Mouse (Mus musculus) lung, postnatal 25 days (tissue): ENCODE results near the gene Ptk7.

ENCODE experiments used
- DNase-seq: peaks from one replicate; pipeline ENCODE4 v3.0.0; 2022; ENCODE audit warnings: low spot score

Gene Ptk7

DNA sequence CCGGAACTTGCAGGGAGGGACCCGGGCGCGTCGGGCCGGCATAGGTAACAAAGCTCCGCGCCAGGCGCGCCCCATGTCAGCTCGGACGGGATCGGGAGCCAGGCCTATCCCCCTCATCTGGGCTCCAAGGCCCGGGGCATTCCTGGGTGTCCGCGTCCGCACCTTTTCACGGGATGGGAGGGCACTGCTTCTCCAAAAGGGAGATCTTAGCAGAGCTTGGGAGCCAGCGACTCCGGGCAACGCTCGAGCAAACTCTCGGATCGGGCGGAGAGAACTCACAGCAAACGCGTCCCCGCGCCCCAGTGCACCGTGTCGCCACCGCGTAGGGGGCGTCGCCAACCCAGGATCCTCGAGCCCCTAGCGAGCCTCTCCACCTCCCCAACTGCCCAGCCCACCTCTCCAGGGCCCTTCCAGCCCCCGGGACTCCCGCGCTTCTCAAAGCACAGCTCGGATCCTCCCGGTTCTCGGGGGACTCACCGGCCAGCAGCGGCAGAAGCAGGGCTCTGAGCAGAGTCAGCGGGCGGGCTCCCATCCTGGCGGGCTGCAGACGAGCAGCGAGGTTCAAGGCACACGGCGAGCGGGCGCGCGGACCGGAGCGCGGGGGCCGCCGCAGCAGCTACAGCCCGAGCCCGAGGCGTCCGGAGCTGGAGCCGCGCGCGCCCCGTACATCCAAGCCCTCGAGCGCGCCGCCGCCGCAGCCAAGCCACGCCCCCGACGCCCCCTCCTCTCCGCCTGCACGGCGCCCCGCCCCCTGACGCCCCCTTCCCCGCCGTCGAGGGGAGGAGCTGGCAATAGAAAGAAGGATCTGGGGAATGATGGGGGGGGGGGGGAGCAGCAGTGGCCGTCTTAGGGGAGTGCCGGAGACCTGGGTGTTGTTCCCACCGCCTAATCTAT, at the start of gene Ptk7:
Gene Ptk7, minus strand, starts transcription at position 714 of the 894 bp plus-strand sequence.
- DNase-seq, result peak; percentile 62

DNA sequence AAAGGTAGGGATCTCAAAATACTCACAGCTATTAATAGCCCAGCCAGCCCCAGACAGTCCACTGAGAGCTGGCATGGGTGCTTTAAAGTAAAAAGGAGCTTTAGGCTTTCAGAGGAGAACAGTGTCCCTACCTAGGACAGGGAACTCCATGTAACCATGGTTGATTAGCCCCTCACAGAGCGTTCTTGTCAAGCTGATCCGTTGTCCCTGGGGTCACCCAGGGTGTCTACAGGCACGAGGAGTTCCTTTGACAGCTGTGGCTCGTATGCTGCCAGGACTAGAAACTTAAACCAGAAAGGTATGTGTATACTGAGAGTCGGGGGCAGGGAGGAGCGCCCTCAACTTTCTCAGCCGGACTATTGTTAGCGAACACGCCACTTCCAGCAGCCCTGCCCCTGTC, 49.6 kb upstream of the Ptk7 start:
- DNase-seq, result no peak

DNA sequence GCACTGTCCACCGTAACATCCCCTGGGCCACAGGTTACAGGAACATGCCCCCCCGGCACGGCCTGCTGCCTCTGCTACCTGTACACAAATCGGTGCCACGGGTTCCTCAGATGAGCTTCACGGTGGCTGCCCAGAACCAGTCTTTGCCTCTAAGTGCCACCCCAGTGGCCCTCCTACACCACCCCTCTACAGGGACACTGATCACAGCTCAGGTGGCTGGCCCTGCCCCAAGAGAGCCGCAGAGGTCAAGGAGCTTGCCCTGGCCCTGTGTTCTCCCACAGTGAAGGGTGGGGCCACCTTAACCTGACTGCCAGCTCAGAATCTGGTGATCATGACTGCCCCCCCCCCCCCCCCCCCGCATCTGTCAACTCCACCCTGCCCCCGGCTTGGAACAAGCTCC, 49.1 kb upstream of the Ptk7 start, which contains the start of gene Mea1:
Gene Mea1, plus strand, starts transcription at position 378 of the 400 bp plus-strand sequence.
- peak; percentile 66 for DNase-seq

DNA sequence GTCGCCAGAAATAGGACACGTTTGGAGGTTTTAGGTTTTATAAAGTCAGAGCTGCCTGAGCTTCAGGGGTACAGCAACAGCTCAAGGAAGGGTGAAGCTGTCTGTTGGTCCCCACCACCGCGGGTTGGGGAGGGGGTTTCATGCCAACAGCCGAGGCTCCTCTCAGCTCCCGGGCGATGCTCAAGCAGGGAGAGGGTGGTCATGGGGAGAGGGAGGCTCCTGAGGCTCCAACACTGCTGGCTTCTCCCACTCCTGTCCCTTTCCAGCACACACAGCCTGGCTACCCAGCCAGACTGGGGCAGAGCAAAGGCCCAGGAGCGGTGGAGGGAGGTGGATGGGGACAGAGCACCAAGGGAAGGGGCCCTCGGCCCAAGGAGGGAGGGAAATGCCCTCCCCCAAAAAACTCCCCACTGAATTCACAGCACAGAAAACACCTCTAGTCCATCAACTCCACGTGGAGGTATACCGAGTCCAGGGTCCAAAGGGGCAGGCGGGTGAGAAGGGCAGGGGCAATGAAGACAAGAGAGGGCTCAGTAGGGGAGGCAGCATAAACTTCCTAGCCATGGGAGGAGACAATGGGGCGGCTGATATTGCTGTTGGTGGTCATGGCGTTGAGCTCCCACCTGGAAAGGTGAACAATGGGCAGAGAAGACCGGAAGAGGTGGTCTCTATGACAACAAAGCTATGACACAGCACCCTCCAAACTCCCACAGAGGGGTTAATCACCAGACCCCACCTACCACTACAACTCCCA, 45.4 kb upstream of the Ptk7 start:
- no peak for DNase-seq

DNA sequence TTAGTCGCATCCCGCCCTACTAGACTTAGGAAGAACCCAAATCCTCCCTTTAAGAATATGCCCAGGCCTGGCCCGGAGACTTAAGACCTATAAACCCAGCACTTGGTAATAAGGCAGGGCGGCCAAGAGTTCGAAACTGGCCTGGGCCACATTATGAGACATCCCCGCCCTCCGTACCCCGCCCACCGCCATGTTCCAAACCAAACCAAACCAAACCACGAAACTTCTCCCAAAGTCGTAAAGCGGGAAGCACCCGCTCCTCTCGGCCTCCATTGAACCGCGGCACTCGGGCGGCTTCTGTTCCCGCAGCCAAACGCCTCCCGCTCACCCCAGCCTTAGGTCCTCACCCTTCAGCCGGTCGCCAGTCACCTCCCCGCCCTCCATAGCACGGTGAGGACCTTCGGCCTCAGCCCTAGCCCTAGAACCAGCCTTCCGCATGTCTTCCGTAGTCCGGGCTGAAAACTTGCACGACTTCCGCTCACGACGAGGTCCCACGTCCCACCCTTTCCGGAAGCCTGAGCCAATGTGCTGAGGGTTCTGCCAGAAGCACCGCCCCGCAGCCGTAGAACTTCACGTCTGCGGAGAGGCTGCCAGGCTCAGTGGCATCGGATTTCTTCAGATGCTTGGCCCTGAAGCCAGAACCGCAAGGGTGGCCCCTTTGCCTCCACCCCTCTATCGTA, 44.7 kb upstream of the Ptk7 start, which contains the start of gene Rrp36:
Gene Rrp36, minus strand, starts transcription at position 503 of the 680 bp plus-strand sequence.
- peak; percentile 95 for DNase-seq

DNA sequence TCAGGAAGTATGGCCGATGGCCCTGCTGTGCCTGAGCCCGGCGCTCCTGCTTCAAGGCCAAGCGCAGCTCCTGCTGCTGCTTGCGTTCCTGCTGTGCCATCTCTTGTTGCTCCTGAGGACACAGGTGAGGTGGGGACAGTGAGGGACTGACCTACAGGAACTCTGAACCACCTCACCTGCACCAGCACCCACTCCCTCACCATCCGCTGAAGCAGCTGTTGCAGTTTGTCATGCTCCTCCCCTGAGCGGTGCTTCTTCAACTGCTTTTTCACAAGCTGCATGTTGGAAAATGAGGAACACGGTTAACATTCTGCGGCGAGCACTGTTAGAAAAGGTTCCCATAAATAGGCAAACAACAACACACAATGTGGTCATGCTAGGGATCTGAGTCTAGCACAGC, 40.6 kb upstream of the Ptk7 start:
- no peak for DNase-seq

DNA sequence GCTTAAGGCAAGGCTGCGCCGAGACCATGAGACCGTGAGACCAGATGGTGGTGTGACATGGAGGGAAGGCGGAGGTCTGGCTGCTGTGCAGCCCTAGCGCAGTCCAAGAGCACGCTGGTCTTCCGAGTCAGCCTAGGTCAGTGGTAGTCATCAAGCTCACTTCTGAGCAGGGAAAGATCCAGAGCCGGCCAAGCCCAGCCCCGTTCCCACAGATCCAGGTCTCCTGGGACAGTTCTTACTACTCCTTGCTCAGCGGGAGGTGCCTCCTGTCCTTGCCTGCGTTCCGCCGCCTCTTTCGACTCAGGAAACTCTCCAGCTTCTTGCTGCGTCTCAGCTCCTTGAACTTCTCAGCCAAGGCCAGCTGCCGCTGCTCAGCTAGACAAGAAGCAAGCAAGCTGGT, 38.4 kb upstream of the Ptk7 start:
- no peak for DNase-seq

DNA sequence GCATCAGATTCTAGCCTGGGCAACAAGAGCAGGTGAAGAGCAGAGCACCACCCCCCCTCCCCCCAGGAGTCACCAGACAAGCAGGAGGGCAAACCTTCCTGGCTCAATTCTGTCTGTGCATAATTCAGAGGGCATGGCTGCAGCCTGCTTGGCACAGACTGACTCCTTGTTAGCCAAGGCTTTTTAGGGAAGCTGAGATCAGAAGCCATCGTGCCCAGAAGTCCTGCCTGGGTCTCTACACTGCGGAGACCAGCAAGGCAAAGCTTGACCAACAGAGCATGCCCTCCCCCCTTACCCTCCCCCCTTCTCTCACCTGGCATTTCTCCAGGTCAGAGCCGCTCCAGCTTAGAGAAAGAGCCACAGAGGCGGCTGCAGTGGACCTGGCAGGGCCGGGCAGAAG, 33.4 kb upstream of the Ptk7 start:
- DNase-seq, result no peak

DNA sequence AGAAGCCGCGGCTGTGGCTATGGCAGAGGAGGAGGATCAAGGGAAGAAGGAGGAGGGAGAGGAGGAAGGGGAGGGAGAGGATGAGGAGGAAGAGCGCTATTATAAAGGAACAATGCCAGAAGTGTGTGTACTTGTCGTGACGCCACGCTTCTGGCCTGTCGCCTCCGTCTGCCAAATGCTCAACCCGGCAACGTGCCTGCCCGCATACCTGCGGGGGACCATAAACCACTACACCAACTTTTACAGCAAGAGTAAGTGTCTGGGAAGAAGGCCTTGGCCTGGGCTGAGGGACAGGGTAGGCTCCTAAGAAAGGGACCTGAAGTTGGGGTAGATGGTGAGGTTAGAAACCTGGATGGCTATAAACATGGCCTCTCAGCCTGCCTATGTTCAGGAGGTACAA, 32.7 kb upstream of the Ptk7 start:
- DNase-seq, result no peak

DNA sequence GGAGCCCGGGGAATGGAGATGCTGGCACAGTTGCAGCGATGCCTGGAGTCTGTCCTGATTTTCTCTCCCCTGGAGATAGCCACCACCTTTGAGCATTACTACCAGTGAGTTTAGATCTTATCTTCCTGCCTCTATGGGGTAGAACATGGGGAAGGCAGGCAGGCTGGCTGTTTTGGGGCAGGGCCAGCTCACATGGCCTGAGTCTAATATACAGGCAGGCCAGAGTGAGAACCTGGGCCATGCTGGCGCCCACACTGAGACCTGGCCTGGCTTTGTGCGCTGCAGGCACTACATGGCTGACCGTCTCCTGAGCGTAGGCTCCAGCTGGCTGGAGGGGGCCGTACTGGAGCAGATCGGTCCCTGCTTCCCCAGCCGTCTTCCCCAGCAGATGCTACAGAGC, 32.0 kb upstream of the Ptk7 start:
- DNase-seq, result no peak

DNA sequence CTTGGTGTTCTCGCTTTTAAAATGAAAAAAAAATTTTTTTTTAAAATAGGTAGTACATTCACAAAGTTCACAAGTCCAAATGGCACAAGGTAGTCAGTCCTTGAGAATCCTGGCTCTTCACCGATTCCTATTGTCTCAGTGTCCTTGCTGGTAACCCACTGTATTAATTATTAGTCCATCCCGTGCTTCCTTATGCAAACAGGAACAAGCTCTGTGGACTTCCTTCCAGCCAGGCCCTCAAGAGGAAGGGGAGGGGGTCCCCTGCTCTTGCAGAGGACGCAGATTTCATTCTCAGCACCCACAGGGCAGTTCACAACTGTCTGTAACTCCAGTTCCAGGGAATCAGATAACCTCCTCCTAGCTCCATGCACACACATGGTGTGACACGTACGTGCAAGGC, 26.8 kb upstream of the Ptk7 start:
- DNase-seq, result no peak

DNA sequence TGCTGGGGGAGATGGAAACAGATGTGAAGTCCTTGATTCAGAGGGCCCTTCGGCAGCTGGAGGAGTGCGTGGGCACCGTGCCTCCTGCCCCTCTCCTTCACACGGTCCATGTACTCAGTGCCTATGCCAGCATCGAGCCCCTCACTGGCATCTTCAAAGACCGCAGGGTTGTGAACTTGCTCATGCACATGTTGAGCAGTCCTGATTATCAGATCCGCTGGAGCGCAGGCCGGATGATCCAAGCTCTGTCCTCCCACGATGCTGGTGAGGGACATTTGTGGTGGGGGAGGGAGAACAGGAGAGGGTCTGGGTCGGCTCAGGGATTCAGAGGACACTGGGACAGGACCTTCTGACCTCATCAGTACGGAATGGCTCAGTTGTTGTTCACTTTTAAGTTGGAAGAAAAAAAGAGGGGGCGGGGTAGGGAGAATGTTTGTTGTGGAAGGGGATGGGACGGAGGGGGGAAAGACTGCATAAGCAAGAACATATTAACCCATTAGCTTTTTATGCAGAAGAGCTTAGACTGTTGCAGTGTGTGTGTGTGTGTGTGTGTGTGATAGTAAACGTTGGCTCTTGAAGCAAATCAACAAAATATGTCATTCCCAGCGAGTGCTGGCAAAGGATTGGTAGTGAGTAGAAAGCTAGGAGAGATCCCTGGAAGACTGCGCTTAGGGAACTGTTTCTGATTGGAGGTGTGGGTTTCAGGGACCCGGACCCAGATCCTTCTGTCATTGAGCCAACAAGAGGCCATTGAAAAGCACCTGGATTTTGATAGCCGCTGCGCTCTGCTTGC, 22.6 kb upstream of the Ptk7 start:
- no peak for DNase-seq

DNA sequence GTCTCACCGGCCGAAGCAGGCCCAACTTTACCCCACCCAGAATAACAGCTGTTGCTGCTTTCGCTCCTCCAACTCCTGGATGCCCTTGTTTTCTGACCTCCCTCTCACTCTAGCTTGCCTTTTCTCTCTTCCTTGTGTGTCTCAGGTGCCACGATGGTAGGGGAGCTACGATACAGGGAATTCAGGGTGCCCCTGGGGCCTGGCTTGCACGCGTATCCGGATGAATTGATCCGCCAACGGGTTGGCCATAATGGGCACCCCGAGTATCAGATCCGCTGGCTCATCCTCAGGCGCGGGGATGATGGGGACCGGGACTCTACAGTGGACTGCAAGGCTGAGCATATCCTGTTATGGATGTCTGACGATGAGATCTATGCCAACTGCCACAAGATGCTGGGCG, 22.0 kb upstream of the Ptk7 start:
- no peak for DNase-seq

DNA sequence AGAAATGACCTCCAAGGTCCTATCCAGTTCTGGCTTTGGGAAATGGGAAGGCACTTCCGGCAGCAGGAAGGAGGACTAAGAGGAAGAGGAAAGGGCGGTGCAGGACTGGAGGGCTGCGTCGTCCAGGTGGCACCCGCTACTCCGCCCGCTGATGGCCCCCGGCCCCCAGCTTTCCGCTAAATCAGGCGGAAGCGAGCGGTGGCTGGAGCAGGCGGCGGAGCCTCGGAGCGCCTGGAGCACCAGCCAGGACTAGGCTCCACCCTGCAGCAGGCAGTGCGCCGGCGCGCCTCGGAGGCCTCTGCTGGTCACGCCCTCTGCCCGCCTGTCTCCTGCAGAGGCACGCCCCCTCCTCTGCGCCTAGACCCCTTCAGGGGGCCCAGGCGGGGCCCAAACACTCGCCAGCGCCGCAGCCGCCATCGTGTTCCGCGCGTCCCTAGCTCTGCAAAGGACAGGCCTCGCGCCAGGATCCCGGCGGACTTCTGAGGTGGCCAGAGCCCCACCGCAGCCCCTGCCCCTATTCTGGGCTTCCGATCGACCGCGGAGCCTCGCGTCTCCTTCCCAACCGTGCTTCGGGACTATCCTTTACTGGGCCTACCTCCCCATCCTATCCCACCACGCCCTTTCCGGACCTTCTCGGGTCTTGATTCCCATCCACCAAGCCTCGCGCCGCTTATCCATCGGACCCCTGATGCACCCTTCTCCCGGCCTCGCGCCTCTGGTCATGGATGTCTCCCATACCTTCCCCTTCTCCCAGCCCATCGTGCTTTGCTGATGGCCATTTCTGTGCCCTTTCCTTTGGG, 21.1 kb upstream of the Ptk7 start, which contains the start of gene Cul7:
Gene Cul7, plus strand, starts transcription at position 106 of the 800 bp plus-strand sequence.
- DNase-seq, result peak; percentile 93

DNA sequence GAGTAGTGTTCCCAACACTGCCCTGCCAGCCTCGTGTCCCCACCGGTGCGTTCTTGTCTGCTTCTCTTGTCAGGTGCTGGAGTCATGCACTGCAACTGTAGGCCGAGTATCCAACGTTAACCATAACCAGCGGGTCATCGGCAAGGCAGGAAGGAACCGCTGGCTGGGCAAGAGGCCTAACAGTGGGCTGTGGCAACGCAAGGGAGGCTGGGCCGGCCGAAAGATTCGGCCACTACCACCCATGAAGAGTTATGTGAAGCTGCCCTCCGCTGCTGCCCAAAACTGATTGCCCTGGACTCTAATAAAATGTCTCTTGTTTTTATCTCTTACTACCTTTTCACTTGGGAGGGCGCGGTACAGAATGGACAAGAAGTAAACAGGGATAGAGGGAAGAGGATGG, 20.5 kb upstream of the Ptk7 start:
- DNase-seq, result no peak

DNA sequence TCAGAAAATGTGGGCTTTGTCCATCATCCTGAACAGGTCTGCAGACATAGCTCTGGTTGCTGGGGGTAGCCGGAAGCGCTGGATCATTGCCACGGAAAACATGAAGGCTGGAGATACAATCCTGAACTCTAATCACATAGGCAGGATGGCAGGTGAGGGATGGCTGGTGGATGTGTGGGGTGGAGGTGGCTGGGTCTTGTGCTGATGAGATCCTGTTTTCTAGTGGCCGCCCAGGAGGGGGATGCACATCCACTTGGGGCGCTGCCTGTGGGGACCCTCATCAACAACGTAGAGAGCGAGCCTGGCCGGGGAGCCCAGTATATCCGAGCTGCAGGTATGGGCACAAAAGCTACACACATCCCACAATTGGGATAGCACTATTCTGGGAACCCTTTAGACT, 19.1 kb upstream of the Ptk7 start:
- DNase-seq, result no peak

DNA sequence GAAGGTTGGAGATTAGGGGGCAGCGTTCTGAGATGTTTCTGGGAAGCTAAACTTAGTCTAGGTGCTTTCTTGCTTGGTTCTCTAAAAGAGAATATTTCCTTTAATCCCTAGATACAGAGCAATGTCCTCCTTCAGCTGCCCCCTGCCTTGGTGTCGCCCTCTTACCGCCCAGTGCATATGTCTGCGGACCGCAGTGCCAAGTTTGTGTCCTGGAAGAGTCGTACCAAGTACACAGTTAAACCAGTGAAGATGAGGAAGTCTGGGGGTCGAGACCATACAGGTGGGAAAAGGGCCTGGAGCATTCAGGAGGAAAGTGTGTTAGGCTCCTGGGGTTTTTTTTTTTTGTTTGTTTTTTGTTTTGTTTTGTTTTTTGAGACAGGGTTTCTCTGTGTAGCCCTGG, 18.0 kb upstream of the Ptk7 start:
- DNase-seq, result no peak

DNA sequence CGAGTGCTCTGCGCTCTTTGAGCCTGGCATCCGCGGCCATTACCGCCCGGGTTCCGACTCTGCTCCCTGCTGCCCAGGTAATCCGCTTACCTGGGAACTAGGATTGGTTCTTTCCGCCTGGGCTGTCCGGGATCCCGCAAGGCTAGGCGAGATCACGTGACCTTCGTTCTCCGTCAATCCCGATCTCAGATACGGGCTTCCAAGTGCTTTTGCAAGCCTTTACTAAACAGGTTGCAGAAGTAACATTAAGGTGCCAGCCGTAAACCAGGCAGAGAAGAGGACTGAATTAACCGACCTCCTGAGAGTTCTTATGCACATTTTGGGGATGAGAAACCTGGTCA, 17.0 kb upstream of the Ptk7 start:
- DNase-seq, result no peak

DNA sequence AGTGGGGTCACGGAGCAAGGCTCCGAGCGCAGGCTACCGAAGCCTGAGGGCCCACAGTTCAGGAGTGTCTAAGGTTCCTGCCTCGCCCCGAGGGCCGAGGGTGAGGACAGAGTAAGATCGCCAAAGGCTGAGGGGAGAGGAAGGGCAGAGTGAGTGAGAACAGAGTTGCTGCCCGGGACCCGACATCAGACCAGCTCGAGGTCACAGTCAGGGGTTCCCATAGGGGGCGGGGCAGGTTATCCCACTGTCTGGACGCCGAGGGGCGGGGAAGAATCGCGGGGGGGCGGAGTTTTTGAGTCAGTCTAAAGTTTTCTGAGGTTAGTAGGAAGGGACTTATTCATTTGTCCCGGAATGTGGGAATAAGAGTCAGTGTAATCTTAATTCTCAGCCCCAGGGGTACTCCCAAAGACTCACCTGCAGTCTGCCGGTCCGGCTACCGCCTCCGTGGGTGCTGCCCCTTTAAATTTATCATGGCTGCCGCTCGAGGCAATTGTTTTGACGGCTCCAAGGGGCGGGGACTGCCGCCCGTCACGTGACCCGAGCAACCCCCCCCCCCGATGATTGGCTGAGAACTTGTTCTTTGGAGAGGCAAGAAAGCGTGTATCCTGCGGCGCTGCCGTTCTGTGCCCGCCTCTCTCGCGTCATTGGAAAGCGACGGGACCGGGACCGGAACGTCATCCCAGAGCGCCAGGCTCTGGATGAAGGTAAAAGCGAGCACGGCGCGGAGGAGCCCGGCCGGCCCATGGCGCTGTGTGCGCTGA, 16.4 kb upstream of the Ptk7 start, which contains the start of the genes Klc4 and Mrpl2:
Gene Klc4, minus strand, starts transcription at position 462 of the 761 bp plus-strand sequence.
Gene Mrpl2, plus strand, starts transcription at position 669 of the 761 bp plus-strand sequence.
- peak; percentile 98 for DNase-seq

DNA sequence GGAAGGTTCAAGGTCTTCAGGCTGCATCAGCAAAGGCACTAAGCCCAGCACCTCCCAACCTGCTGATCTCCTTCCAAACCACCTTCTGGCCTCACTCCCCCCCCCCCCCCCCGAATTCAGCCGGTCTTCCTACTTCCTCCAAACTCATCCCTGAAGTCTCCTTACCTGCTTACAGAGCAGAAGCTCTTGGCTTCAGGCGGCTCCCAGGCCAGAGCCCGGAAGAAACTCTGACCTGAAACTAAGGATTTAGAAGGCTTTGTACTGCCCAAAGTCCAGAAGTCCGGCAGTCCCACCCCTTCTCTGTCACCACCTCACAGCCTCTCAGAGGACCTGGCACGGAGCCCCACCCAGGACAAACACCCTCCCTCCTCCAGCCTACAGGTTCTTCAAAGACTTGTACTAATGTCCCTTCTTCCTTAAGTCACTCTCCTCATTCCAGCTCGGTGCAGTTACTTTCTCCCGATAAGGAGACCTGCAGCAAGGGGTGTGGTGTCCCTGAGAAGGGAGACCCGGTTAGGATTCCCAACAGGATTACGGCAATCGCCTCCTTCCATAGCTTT, 15.7 kb upstream of the Ptk7 start:
- DNase-seq, result peak; percentile 82
